Mouse (Mus musculus) v-Abl transformed pro-B cells (cell line): ENCODE measurements around the gene Apoa4.

ENCODE experiments used
- in situ Hi-C, 2 experiments: fragments of 400-800 bp; cut with MboI; formaldehyde crosslinking; loops; one replicate each; pipeline ENCODE4 v1.15.1; 2025; ENCODE audit not compliant: unreplicated experiment in 2 of 2

Gene Apoa4

GRCm38 (mm10) chr9:46240526-46241153, at the start of gene Apoa4:
TSS of gene Apoa4 (plus strand) at chr9:46240696.
- in situ Hi-C loops: loop anchor here in 1 of 2 experiments (10.0 to 25.0 kb wide), 2 partner anchors 326 to 653 kb away; no protein-coding TSS in a partner anchor

DNA sequence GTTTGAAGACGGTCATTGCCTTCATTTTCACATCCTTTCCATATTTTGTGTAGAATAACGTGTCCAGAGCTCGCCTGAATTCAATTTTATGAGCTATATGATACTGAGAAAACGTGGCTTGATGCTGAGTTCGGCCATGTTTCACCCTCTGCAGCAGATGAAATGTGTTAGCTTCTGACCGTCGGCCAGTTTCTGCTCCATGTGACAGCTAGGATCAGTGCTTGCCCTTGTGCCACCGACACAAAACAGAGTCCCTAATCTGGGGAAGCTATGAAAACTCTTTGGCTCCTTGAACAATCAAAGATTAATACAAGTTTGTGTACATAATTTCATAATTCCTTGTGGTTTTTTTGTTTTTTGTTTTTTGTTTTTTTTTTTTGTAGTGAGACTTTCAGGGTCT, 49.3 kb upstream of the Apoa4 start:
- in situ Hi-C loops: loop anchor here (5.0 kb wide), 2 partner anchors 184 to 279 kb away; no protein-coding TSS in a partner anchor

DNA sequence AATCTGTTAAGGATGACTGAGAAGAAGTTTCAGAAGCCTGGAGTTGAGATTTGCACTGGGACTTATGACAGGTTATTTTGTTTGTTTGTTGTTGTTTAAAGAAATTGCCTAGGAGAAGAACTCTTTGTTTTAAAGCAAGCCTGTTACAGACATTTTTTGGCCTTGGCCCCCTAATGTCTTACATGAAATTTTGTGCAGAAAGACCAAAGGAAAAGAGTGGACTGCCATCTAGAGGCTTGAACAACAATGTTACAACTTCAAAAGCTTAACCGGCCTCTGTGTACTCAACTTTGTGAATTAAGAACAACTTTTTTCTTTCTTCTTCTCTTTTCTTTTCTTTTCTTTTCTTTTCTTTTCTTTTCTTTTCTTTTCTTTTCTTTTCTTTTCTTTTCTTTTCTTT, 48.9 kb upstream of the Apoa4 start:
- in situ Hi-C loops: loop anchor here (5.0 kb wide), 2 partner anchors 184 to 279 kb away; no protein-coding TSS in a partner anchor

DNA sequence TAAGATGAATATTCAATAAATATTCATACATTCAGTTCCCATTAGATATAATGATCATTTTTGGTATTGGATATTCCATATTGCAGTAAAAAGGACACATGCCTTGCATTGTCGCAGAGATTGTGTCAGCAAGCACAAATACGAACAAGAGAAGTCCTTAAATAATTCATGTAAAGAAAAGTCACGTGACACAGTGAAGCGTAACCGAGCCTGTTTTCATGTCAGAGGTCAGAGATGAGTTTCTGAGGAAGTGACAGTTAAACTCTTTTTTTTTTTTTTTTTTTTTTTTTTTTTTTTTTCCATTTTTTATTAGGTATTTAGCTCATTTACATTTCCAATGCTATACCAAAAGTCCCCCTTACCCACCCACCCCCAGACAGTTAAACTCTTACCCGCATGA, 47.9 kb upstream of the Apoa4 start:
- in situ Hi-C loops: loop anchor here (5.0 kb wide), 2 partner anchors 185 to 280 kb away; no protein-coding TSS in a partner anchor

DNA sequence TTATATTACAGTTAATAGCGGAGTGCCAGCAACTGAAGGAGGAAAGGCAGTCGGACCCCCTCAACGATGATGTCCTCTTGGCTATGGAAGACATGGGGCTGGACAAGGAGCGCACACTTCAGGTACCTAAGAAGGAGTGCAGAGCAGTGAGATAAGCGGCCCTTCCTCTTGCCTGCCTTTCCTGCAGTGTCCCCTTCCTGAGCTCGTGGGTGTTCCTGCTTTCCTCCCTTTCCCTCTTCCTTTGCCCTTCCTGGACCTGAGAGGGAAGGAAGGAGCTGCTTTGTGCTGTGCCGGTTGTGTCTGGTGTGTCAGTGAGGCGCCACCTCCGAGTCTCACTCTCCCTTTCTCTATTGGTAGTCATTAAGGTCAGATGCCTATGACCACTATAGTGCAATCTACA, 45.7 kb upstream of the Apoa4 start:
- in situ Hi-C loops: loop anchor here (5.0 kb wide), 2 partner anchors 188 to 283 kb away; no protein-coding TSS in a partner anchor

- in situ Hi-C loops: no loop called here
These were observed 43.8 kb upstream of the Apoa4 start for GRCm38 (mm10) chr9:46196699-46197169.

DNA sequence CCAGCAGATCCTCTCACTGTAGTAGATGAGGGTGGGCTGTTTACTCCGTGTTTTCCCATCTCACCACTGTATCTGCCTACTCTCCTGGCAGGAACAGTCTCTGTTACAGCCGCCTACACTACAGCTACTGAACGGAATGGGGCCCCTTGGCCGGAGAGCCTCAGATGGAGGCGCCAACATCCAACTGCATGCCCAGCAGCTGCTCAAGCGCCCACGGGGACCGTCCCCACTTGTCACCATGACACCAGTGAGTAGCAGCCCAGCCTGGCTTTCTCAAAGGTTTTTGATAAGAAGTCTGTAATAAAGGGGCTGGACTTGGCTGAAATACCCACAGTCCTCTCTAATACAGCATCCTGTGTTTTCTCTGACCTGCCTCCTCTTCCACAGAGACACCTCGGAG, 42.0 kb upstream of the Apoa4 start:
- in situ Hi-C loops: no loop called here

- in situ Hi-C loops: no loop called here
These were observed 41.6 kb upstream of the Apoa4 start for GRCm38 (mm10) chr9:46198936-46199335.

DNA sequence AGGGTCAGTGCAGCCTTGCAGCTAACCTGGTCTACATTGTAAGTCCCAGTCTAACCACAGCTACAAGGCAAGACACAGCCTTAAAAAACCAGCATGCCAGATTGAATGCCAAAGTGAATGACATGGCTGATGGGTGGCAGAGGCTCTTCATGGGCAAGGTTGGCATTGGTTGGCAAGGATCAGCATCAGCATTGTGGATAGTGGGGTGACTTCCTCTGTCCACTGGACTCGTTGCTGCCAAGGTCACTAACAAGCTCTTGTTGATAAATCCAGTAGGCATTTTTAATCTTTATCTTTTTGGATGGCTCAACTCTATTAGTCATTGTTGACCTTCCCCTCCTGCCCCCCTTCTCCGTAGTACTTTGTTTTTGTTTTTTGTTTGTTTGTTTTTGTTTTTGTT, 40.9 kb upstream of the Apoa4 start:
- in situ Hi-C loops: loop anchor here in 1 of 2 experiments (25.0 kb wide), 1 partner anchor 762 kb away; the partner anchor contains the start of gene Dscaml1

- in situ Hi-C loops: loop anchor here in 1 of 2 experiments (25.0 kb wide), 1 partner anchor 770 kb away; the partner anchor contains the start of gene Dscaml1
These were observed 33.5 kb upstream of the Apoa4 start for GRCm38 (mm10) chr9:46206834-46207500.

DNA sequence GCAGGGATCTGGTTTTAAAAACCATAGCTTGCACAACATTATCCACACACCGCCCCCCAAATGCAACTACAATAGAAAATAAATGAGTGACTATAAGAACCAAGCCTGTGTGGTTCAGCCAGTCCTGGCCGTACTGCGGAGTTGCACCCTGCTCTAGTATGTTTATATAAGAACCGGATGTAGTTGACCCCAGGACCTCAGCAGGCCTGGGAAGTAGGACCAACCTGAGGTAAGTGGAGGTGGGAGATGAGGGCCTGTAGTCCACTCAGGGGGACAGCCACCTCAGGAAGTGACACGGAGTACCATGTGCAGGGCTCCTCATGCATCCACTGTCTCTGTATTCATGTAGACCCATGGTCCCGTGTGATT, 33.0 kb upstream of the Apoa4 start:
- in situ Hi-C loops: loop anchor here in 1 of 2 experiments (25.0 kb wide), 1 partner anchor 770 kb away; the partner anchor contains the start of gene Dscaml1

DNA sequence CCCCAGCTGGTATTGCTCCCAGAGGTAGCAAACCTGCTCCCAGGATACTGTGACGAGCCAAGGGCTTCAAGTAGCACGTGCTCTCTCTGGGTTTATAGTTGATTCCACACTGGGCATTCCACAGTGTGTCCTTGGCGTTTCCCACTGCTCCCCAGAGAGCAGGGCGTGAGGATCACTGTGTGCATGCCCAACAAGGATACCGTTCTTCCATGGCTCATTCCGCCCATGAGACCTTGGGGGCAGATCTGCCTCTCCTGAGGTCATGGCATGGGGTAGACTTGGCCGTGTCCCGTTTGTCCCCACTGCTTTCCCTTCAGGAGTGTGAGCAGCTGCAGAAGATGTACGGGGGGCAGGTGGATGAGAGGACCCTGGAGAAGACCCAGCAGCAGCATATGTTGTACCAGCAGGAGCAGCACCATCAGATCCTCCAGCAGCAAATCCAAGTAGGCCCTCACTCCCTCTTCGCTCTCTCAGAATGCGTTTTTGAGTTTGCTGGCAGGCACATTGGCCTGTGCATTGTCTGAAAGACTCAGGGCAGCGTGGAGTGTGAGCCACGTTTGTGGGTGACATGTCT, 32.0 kb upstream of the Apoa4 start:
- in situ Hi-C loops: loop anchor here in 1 of 2 experiments (25.0 kb wide), 1 partner anchor 771 kb away; the partner anchor contains the start of gene Dscaml1

GRCm38 (mm10) chr9:46210473-46210872, 30.0 kb upstream of the Apoa4 start:
- in situ Hi-C loops: loop anchor here in 1 of 2 experiments (25.0 kb wide), 1 partner anchor 773 kb away; the partner anchor contains the start of gene Dscaml1

DNA sequence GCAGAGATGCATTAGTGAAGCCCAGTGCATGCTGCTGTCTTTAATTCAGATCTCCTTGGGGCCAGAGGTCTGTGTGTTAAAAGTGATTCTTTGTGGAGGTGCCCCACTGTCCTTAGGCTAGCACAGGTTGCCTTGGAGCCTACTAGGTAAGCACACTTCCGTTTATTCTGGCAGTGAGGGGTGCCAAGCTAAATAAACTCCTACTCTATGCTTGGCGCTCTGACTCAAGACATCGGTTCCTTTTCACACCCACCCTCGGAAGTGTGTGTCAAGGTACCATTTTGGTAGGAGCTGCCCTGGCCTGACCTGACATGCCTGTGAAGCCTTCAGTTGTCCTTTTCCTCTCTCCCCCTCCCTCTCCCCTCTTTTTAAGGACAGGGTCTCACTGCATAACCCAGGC, 26.2 kb upstream of the Apoa4 start:
- in situ Hi-C loops: loop anchor here in 1 of 2 experiments (25.0 kb wide), 1 partner anchor 777 kb away; the partner anchor contains the start of gene Dscaml1

DNA sequence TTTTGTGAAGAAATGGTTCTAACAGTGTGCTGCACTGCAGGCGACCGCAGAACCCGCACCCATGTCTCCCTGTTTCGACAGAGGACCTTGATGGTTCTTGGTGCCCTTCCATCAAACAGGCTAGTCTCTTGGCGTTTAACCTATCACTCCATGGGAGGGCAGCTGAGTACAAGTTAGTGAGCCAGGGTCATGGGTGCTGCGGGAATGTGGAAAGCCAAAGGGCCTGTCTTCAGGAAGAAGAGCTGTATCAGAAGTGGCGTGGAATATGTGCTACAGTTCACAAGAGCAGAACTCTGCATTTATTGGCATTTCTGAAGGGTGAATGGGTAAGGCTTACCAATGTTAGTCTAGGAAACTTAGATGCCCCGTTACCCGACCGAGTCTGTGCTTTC, 25.6 kb upstream of the Apoa4 start:
- in situ Hi-C loops: loop anchor here in 1 of 2 experiments (25.0 kb wide), 1 partner anchor 778 kb away; the partner anchor contains the start of gene Dscaml1

GRCm38 (mm10) chr9:46215338-46216322, 24.9 kb upstream of the Apoa4 start:
- in situ Hi-C loops: loop anchor here in 1 of 2 experiments (25.0 kb wide), 1 partner anchor 778 kb away; the partner anchor contains the start of gene Dscaml1

GRCm38 (mm10) chr9:46216744-46217470, 23.6 kb upstream of the Apoa4 start:
- in situ Hi-C loops: loop anchor here in 1 of 2 experiments (25.0 kb wide), 1 partner anchor 780 kb away; the partner anchor contains the start of gene Dscaml1

- in situ Hi-C loops: loop anchor here in 1 of 2 experiments (25.0 kb wide), 1 partner anchor 781 kb away; the partner anchor contains the start of gene Dscaml1
These were observed 22.3 kb upstream of the Apoa4 start for GRCm38 (mm10) chr9:46218176-46218575.
